Mouse (Mus musculus) embryonic fibroblast, embryonic 13.5 days (primary cell): ENCODE results near the gene Mgst3.

Experiments used
- CTCF ChIP-seq: IDR thresholded peaks from 2 replicates; pipeline ENCODE4 v1.5.1; 2011; ENCODE audit warnings: mild to moderate bottlenecking, control low read depth, low read length, moderate library complexity, borderline replicate concordance; ENCODE audit not compliant: insufficient read depth
- POLR2A ChIP-seq: IDR thresholded peaks from 2 replicates; pipeline ENCODE4 v1.6.1; 2011; ENCODE audit warnings: low read depth, mild to moderate bottlenecking, control low read depth, low read length, moderate library complexity

DNA sequence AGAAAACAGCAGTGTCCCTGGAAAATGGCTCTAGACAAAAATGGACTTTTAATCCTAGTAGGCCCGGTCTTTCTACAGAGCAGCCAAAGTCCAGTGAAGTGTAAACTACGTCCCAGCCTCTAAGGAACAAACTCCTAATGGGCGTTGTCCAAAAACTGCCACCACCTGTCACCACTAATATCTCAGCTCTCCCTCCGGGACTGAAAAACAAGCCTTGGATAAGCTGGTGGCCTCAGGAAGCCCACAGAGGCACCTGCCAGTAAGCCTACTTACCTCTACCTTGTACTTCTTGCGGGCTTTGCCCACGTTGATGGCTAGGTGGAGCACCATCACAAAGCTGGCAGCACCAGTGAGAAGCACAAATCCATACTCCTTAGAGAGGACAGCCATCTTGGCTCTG lies 15.6 kb downstream of the Mgst3 start:
- TF ChIP-seq CTCF (no peak), POLR2A (no peak)
